ENCODE assay signal across 8 mouse cellular contexts in the genomic region with DNA sequence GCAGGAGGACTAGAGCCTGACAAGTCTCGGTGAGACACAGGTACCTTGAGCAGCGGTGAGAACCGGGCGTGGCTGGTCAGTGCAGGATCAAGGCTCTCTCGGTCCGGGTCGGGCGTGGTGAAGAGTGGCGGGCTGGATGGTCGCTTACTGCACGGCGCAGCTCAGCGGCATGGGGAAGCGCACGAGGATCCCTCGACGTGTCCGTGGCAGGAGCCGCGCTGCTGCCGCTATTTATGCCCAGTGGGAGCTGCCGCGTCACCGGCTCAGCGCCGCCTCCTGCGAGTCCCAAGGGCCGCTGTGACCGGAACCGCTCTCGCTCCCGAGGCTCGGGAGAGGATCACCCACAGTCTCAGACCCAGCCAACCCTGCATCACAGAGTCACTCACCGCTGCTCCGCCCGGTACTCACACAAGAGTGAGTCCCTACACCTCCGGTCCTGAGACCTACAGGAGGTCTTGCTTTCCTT. TPM values are rescaled to one million over a fixed set of nuclear protein-coding genes. Genes with fewer than 3 reads are reported as not detected.
A peak's percentile ranks its signal among the peaks of the same experiment; 100 is the strongest.
DNase-seq lines count a peak whose midpoint lies in the region; ATAC-seq lines count a peak whose summit lies in the region.

A gene (minus strand): TSS at position 277 of the 466 bp plus-strand sequence.

- no peak for ATAC-seq in embryonic facial prominence, embryonic 15.5 days (ENCODE audit: insufficient number of reproducible peaks, low FRiP score, low TSS enrichment, low read depth)
- peak; percentile 34; the same call in 1 of the 2 replicates for ATAC-seq in hindbrain, embryonic 13.5 days (ENCODE audit: low FRiP score)
- no peak for ATAC-seq in liver, embryonic 16.5 days (ENCODE audit: low read depth)
- ATAC-seq in neutrophil, adult 5-6 weeks (ENCODE audit: extremely low read depth, insufficient number of reproducible peaks, low FRiP score, poor library complexity, severe bottlenecking): peak; percentile 20; the same call in 1 of the 2 replicates

- peak within 1 kb of the TSS; percentile 32 for H3K4me3 ChIP-seq in embryonic facial prominence, embryonic 15.5 days (replicated peaks)
- H3K4me3 ChIP-seq in hindbrain, embryonic 13.5 days: peak within 1 kb of the TSS; percentile 37
- peak within 1 kb of the TSS; percentile 18 for H3K4me3 ChIP-seq in liver, embryonic 16.5 days (ENCODE audit: low read depth, low read length)

- H3K9ac ChIP-seq in embryonic facial prominence, embryonic 15.5 days: no peak within 1 kb of the TSS
- H3K9ac ChIP-seq in hindbrain, embryonic 13.5 days: peak within 1 kb of the TSS; percentile 59
- H3K9ac ChIP-seq in liver, embryonic 16.5 days (ENCODE audit: low read depth, low read length): no peak within 1 kb of the TSS

- H3K36me3 ChIP-seq in embryonic facial prominence, embryonic 15.5 days: no peaks in the 10 kb centered on the region
- H3K36me3 ChIP-seq in hindbrain, embryonic 13.5 days: no peaks in the 10 kb centered on the region
- no peaks in the 10 kb centered on the region for H3K36me3 ChIP-seq in liver, embryonic 16.5 days (ENCODE audit: control insufficient read depth, insufficient read depth)

- intact Hi-C loops in left cerebral cortex, postnatal 25 days (cut with DNase I): no loop called here

- peaks cover 41% of the 10 kb centered on the region for H3K27me3 ChIP-seq in embryonic facial prominence, embryonic 15.5 days
- H3K27me3 ChIP-seq in hindbrain, embryonic 13.5 days: peaks cover 55% of the 10 kb centered on the region
- peaks cover 28% of the 10 kb centered on the region for H3K27me3 ChIP-seq in liver, embryonic 16.5 days (ENCODE audit: control insufficient read depth, insufficient read depth, low read depth, low read length)

- H3K4me2 ChIP-seq in embryonic facial prominence, embryonic 15.5 days (replicated peaks): peak within 1 kb of the TSS; percentile 55
- H3K4me2 ChIP-seq in hindbrain, embryonic 13.5 days: peak within 1 kb of the TSS; percentile 60
- H3K4me2 ChIP-seq in liver, embryonic 16.5 days (ENCODE audit: low read depth, low read length): peak within 1 kb of the TSS; percentile 38

- H3K27ac ChIP-seq in embryonic facial prominence, embryonic 15.5 days (replicated peaks): no peak within 1 kb of the TSS
- H3K27ac ChIP-seq in hindbrain, embryonic 13.5 days: no peak within 1 kb of the TSS
- H3K27ac ChIP-seq in liver, embryonic 16.5 days (ENCODE audit: low read length): no peak within 1 kb of the TSS

- WGBS in embryonic facial prominence, embryonic 15.5 days: 4% methylated on average over 34 of the region's 37 CpGs
- WGBS in hindbrain, embryonic 13.5 days: 3% methylated on average over 37 of the region's 37 CpGs
- 1% methylated on average over 37 of the region's 37 CpGs for WGBS in liver, embryonic 16.5 days (ENCODE audit: insufficient replicate concordance)

- H3K9me3 ChIP-seq in embryonic facial prominence, embryonic 15.5 days (replicated peaks): 0 out of 2 replicates have a peak, but pooled peaks cover 4% of the 10 kb centered on the region
- H3K9me3 ChIP-seq in hindbrain, embryonic 13.5 days: no peaks in the 10 kb centered on the region
- H3K9me3 ChIP-seq in liver, embryonic 16.5 days (replicated peaks; ENCODE audit: control insufficient read depth, low read length): no peaks in the 10 kb centered on the region; the same call in 1 of the 2 replicates

- peak; percentile 21 for DNase-seq in right cerebral cortex, postnatal 14 days
- DNase-seq in right cerebral cortex, postnatal 36 days (ENCODE audit: low spot score in 2 of 2): no peak
- no peak for DNase-seq in left cerebral cortex, postnatal 25 days (ENCODE audit: low spot score in 2 of 2)
- DNase-seq in layer of hippocampus, postnatal 14 days (ENCODE audit: low spot score in 2 of 2): no peak

- H3K4me1 ChIP-seq in embryonic facial prominence, embryonic 15.5 days: peaks cover 9% of the 10 kb centered on the region
- H3K4me1 ChIP-seq in hindbrain, embryonic 13.5 days (replicated peaks): peaks cover 15% of the 10 kb centered on the region
- no peaks in the 10 kb centered on the region; the same call in 1 of the 2 replicates for H3K4me1 ChIP-seq in liver, embryonic 16.5 days (ENCODE audit: control insufficient read depth, low read depth, low read length)

RNA-seq across cellular contexts. Expression of the gene that starts here (rescaled TPM):
- 1.8 and 3.8 TPM in 2 replicates for polyA plus RNA-seq in embryonic facial prominence, embryonic 15.5 days (2015; fragmentation: Nextera tagmentation; extraction: Ambion mirVana)
- polyA plus RNA-seq in hindbrain, embryonic 13.5 days (2015; fragmentation: Nextera tagmentation; extraction: Ambion mirVana): 23.3 and 33.2 TPM in 2 replicates
- not detected in 2 replicates for polyA plus RNA-seq in liver, embryonic 16.5 days (2015; fragmentation: Nextera tagmentation; extraction: Ambion mirVana)
- not detected in 2 replicates for total RNA-seq in neutrophil, adult 5-6 weeks (2017)
- total RNA-seq in left cerebral cortex, postnatal 25 days (2021): 1 to 10 TPM in 1 of 2 experiments, under 1 TPM in 1; 0.98 to 1.4 TPM
- 1 to 10 TPM; 3.8 to 5.1 TPM for total RNA-seq in layer of hippocampus, postnatal 14 days (2021)

Comparison
In these comparisons a context has a peak if more than half of its experiments do, and no peak if none do; other contexts are left out.
1. Peak in ATAC-seq in neutrophil, adult 5-6 weeks; RNA of the gene not detected or under 1 TPM.